Mouse (Mus musculus): ENCODE measurements at regions not wholly inside any gene's neighbourhood (a gene's known extent, or its start where the extent isn't known, plus 50 kb on each side); places are given as distances from the start of the nearest gene placed in this dataset.

DNA sequence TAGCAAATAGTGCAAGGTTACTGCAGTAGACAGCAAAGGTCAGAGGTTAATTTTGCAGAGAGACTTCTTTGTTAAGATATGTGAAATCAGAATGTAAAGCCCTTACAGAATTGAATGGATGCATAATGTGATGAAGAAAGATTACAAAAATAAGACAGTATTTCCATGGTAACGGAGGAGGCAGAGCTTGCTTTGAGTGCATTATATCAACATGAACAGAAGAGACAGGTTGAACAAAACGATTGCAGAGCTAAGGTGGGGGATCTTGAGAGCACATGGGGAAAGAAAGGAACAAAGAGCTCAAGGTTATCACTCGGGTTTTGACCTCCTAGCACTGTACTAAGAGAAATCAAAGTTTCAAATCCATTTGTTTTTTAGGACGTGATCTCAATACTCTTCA lies 106.2 kb upstream of the Rap2b start:
- no peak overlapping the region for H3K4me3 ChIP-seq (replicated peaks)
- H3K27ac ChIP-seq: no peak overlapping the region
- no peak overlapping the region for H3K9ac ChIP-seq
- no peaks in the 10 kb centered on the region for H3K27me3 ChIP-seq
- WGBS (ENCODE audit: insufficient replicate concordance): 51% methylated on average over 4 of the region's 4 CpGs
- no peak overlapping the region for H3K4me2 ChIP-seq
- no peaks in the 10 kb centered on the region for H3K36me3 ChIP-seq
- H3K9me3 ChIP-seq (replicated peaks): no peaks in the 10 kb centered on the region
- no peaks in the 10 kb centered on the region for H3K4me1 ChIP-seq (replicated peaks)
- DNase-seq (no peak), ATAC-seq (ENCODE audit: low read depth) (no peak)

GRCm38 (mm10) chr3:61255643-61256042 lies 105.8 kb upstream of the Rap2b start:
- H3K36me3 ChIP-seq: no peaks in the 10 kb centered on the region
- no peak overlapping the region for H3K27ac ChIP-seq
- no peak overlapping the region for H3K4me2 ChIP-seq
- H3K4me1 ChIP-seq (replicated peaks): no peaks in the 10 kb centered on the region
- H3K27me3 ChIP-seq: no peaks in the 10 kb centered on the region
- no peak overlapping the region for H3K9ac ChIP-seq
- 64% methylated on average over 2 of the region's 2 CpGs for WGBS (ENCODE audit: insufficient replicate concordance)
- no peak overlapping the region for H3K4me3 ChIP-seq (replicated peaks)
- H3K9me3 ChIP-seq (replicated peaks): no peaks in the 10 kb centered on the region
- DNase-seq (no peak), ATAC-seq (ENCODE audit: low read depth) (no peak)

- Histone ChIP-seq H3K9me3 (replicated peaks) (no peaks in the 10 kb centered on the region), H3K4me2 (no peak overlapping the region), H3K36me3 (no peaks in the 10 kb centered on the region), H3K9ac (no peak overlapping the region), H3K4me3 (replicated peaks) (no peak overlapping the region), H3K27me3 (no peaks in the 10 kb centered on the region), H3K27ac (no peak overlapping the region), H3K4me1 (replicated peaks) (no peaks in the 10 kb centered on the region)
- DNase-seq (peak; percentile 3), ATAC-seq (ENCODE audit: low read depth) (no peak)
- 66% methylated on average over 5 of the region's 5 CpGs for WGBS (ENCODE audit: insufficient replicate concordance)
Measured at GRCm38 (mm10) chr3:61268453-61269335, 92.7 kb upstream of the Rap2b start.

DNA sequence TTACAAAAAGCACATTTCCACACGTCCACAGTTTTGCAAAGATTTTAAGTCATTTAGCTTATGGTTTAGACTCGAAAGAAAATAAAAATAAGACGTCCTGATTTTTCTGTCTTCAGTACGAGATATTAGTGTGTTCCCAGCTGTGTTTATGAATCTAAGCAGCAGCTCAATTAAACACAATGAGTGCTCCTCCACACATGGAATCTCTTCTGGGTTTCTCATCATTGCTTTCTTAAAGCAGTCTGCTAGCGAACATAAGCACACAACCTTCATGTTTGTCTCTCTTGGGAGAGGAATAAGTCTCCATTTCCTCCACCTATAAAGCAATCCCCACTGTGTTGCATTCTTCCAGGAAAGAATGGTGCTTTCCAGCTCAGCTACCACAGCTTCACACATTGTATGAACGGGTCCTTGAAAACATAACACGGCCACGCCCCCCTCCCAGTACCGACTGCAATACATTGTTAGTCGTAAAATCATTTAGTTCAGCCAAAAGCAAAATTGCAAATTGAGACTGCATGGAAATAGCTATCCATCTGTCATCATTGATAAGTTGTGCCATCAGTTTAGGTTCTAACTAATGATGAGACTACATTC lies 75.4 kb upstream of the Rap2b start:
- H3K27ac ChIP-seq: no peak overlapping the region
- DNase-seq (no peak), ATAC-seq (ENCODE audit: low read depth) (no peak)
- no peak overlapping the region for H3K9ac ChIP-seq
- H3K4me2 ChIP-seq: no peak overlapping the region
- H3K9me3 ChIP-seq (replicated peaks): no peaks in the 10 kb centered on the region
- H3K27me3 ChIP-seq: no peaks in the 10 kb centered on the region
- H3K4me3 ChIP-seq (replicated peaks): no peak overlapping the region
- no peaks in the 10 kb centered on the region for H3K36me3 ChIP-seq
- WGBS (ENCODE audit: insufficient replicate concordance): 62% methylated on average over 10 of the region's 10 CpGs
- H3K4me1 ChIP-seq (replicated peaks): no peaks in the 10 kb centered on the region

DNA sequence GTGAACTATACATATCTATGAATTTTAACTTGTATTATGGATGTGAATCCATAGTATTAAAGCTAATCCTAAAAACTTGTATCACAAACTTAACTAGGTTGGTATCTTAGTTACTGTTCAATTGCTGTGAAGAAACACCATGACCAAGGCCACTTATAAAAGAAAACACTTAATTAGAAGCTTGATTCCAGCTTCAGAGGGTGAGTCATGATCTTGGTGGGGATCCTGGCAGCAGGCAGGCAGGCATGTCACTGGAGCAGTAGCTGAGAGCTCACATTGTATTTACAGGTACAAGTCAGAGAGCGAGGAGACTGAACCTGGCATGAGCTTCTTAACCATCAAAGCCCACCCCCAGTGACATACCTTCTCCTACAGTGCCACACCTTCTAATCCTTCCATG lies 73.2 kb upstream of the Rap2b start:
- H3K27ac ChIP-seq: no peak overlapping the region
- ATAC-seq (ENCODE audit: low read depth) (no peak), DNase-seq (no peak)
- H3K9ac ChIP-seq: no peak overlapping the region
- no peaks in the 10 kb centered on the region for H3K36me3 ChIP-seq
- H3K4me2 ChIP-seq: no peak overlapping the region
- H3K4me1 ChIP-seq (replicated peaks): no peaks in the 10 kb centered on the region
- H3K9me3 ChIP-seq (replicated peaks): no peaks in the 10 kb centered on the region
- H3K4me3 ChIP-seq (replicated peaks): no peak overlapping the region
- 58% methylated on average over 1 of the region's 1 CpGs for WGBS (ENCODE audit: insufficient replicate concordance)
- no peaks in the 10 kb centered on the region for H3K27me3 ChIP-seq

DNA sequence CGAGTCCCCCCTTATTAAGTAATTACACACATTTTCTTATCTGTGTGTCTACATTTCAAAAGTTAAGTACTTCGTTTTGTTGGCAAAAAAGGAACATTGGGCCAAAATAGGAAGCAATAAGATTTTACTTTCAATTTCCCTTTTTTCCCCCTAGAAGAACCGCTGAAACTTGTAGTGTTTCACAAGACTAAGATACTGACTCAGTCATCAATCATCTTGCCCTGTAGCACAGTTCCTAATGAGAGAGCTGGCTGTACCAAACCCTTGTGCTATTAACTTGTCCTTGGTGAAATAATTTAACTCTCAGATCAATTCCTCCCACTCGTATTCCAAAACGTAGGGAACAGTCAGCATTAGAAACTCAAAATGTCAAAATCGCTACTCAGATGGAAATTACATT lies 66.6 kb upstream of the Rap2b start:
- Histone ChIP-seq H3K4me2 (no peak overlapping the region), H3K27ac (no peak overlapping the region), H3K27me3 (no peaks in the 10 kb centered on the region), H3K36me3 (no peaks in the 10 kb centered on the region), H3K9me3 (replicated peaks) (no peaks in the 10 kb centered on the region), H3K4me3 (replicated peaks) (no peak overlapping the region), H3K9ac (no peak overlapping the region), H3K4me1 (replicated peaks) (no peaks in the 10 kb centered on the region)
- DNase-seq (no peak), ATAC-seq (ENCODE audit: low read depth) (no peak)
- 47% methylated on average over 6 of the region's 6 CpGs for WGBS (ENCODE audit: insufficient replicate concordance)

GRCm38 (mm10) chr3:61297290-61297689 lies 64.1 kb upstream of the Rap2b start:
- DNase-seq: no peak
- no peaks in the 10 kb centered on the region for H3K9me3 ChIP-seq (replicated peaks)
- no peak overlapping the region for H3K27ac ChIP-seq
- no peaks in the 10 kb centered on the region for H3K27me3 ChIP-seq
- no peak for ATAC-seq (ENCODE audit: low read depth)
- no peaks in the 10 kb centered on the region for H3K4me1 ChIP-seq (replicated peaks)
- H3K36me3 ChIP-seq: no peaks in the 10 kb centered on the region
- H3K4me2 ChIP-seq: no peak overlapping the region
- H3K9ac ChIP-seq: no peak overlapping the region
- WGBS (ENCODE audit: insufficient replicate concordance): 51% methylated on average over 3 of the region's 3 CpGs
- H3K4me3 ChIP-seq (replicated peaks): no peak overlapping the region

- DNase-seq (no peak), ATAC-seq (ENCODE audit: low read depth) (no peak)
- H3K9ac ChIP-seq: no peak overlapping the region
- no peaks in the 10 kb centered on the region for H3K9me3 ChIP-seq (replicated peaks)
- no peak overlapping the region for H3K27ac ChIP-seq
- no peak overlapping the region for H3K4me3 ChIP-seq (replicated peaks)
- no peak overlapping the region for H3K4me2 ChIP-seq
- H3K36me3 ChIP-seq: no peaks in the 10 kb centered on the region
- no peaks in the 10 kb centered on the region for H3K27me3 ChIP-seq
- H3K4me1 ChIP-seq (replicated peaks): no peaks in the 10 kb centered on the region
- WGBS (ENCODE audit: insufficient replicate concordance): 55% methylated on average over 3 of the region's 3 CpGs
Measured at GRCm38 (mm10) chr3:61302214-61302613, 59.2 kb upstream of the Rap2b start.

GRCm38 (mm10) chr3:61303485-61303884 lies 58.0 kb upstream of the Rap2b start:
- H3K4me3 ChIP-seq (replicated peaks): no peak overlapping the region
- H3K9ac ChIP-seq: no peak overlapping the region
- no peaks in the 10 kb centered on the region for H3K4me1 ChIP-seq (replicated peaks)
- H3K4me2 ChIP-seq: no peak overlapping the region
- H3K27ac ChIP-seq: no peak overlapping the region
- no peaks in the 10 kb centered on the region for H3K36me3 ChIP-seq
- no peak for DNase-seq
- no peaks in the 10 kb centered on the region for H3K9me3 ChIP-seq (replicated peaks)
- no peak for ATAC-seq (ENCODE audit: low read depth)
- WGBS (ENCODE audit: insufficient replicate concordance): 73% methylated on average over 3 of the region's 3 CpGs
- no peaks in the 10 kb centered on the region for H3K27me3 ChIP-seq

- 51% methylated on average over 2 of the region's 2 CpGs for WGBS (ENCODE audit: insufficient replicate concordance)
- no peak overlapping the region for H3K4me2 ChIP-seq
- no peaks in the 10 kb centered on the region for H3K9me3 ChIP-seq (replicated peaks)
- H3K4me3 ChIP-seq (replicated peaks): no peak overlapping the region
- H3K27me3 ChIP-seq: no peaks in the 10 kb centered on the region
- H3K4me1 ChIP-seq (replicated peaks): no peaks in the 10 kb centered on the region
- ATAC-seq (ENCODE audit: low read depth) (no peak), DNase-seq (no peak)
- H3K36me3 ChIP-seq: no peaks in the 10 kb centered on the region
- no peak overlapping the region for H3K27ac ChIP-seq
- no peak overlapping the region for H3K9ac ChIP-seq
Measured at GRCm38 (mm10) chr3:61306306-61306705, 55.1 kb upstream of the Rap2b start.

DNA sequence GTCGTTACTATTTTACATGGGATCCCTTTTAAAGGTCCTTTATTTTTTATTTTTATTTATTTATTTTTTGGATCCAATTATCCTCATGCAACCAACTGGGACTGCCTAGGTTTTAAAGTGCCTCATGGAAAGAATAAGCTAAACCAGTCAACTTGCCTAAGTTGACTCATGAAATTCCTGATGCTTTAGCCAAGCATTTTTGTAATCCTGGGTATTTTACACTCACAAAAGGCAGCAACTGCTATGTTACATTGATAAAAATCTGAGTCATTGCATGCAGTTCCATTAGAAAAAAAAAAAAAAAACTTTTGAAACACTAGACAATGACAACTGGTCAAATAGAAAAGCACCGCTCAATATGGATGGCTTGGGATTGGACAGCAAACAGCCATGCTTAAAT lies 52.7 kb upstream of the Rap2b start:
- no peak overlapping the region for H3K4me3 ChIP-seq (replicated peaks)
- H3K36me3 ChIP-seq: no peaks in the 10 kb centered on the region
- WGBS (ENCODE audit: insufficient replicate concordance): 77% methylated on average over 2 of the region's 2 CpGs
- H3K9ac ChIP-seq: no peak overlapping the region
- H3K4me1 ChIP-seq (replicated peaks): no peaks in the 10 kb centered on the region
- H3K9me3 ChIP-seq (replicated peaks): no peaks in the 10 kb centered on the region
- ATAC-seq (ENCODE audit: low read depth) (no peak), DNase-seq (no peak)
- no peak overlapping the region for H3K27ac ChIP-seq
- no peak overlapping the region for H3K4me2 ChIP-seq
- no peaks in the 10 kb centered on the region for H3K27me3 ChIP-seq

DNA sequence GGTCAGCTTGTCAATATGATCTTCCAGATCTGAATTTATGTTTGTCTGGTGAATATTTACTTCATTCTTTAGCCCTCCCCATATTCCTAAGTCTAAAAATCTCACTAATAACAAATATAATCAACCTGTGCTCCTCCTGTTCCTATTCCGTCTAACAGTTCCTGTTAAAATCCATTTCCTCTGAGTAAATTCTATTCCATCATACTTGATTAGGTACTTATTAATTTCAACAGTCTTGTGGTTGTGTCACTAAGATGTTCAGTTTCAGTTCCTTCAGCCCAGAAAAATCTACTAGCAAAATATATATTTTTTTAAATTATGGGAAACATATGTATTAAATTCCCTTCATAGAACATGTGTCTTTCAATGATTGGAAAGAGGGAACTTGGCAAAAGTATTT lies 52.2 kb upstream of the Rap2b start:
- Histone ChIP-seq H3K9me3 (replicated peaks) (no peaks in the 10 kb centered on the region), H3K9ac (no peak overlapping the region), H3K27ac (no peak overlapping the region), H3K4me1 (replicated peaks) (no peaks in the 10 kb centered on the region), H3K4me2 (no peak overlapping the region), H3K36me3 (no peaks in the 10 kb centered on the region), H3K4me3 (replicated peaks) (no peak overlapping the region), H3K27me3 (no peaks in the 10 kb centered on the region)
- ATAC-seq (ENCODE audit: low read depth) (no peak), DNase-seq (no peak)
- WGBS (ENCODE audit: insufficient replicate concordance): 74% methylated on average over 1 of the region's 1 CpGs

All from liver, embryonic 13.5 days (tissue).